Comparison of ENCODE assay signal across 8 mouse cellular contexts in the genomic region with DNA sequence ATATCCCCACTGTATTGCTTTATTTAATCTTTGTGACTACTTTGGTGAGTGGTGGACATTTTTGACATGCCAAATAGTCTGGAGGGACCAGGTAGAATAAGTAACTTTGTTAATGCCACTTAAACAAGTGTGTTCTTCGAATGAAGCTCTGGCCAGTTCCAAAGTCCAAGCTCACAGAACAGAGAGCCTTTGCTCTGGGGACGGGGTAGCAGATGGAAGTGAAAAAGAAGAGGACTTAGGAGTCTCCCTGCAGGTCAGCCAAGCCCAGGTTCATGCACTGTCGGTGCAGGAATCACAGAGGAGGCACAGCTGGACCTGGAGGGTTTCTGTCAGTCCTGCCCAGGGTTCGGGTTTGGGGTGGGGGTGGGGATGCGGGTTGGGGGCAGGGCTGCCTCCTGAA. TPM values are rescaled to one million over a fixed set of nuclear protein-coding genes. Genes with fewer than 3 reads are reported as not detected.
"Had no signal": no experiment of that assay in that cellular context is flagged by ENCODE, and none has a peak within 500 bp of the region (broad histone marks: within the 10 kb centered on the region; RNA-seq: fewer than 3 reads in every experiment).

No protein-coding gene starts in this region.

- H3K4me2 ChIP-seq: limb, embryonic 12.5 days had no signal

- H3K27ac ChIP-seq: layer of hippocampus, adult 2 months; limb, embryonic 12.5 days; liver, embryonic 14.5 days; stomach, postnatal 0 days had no signal

- H3K9me3 ChIP-seq: limb, embryonic 12.5 days had no signal

- DNase-seq: liver; lung, adult 18-20 months; midbrain, embryonic 14.5 days; thymus, postnatal 4 days had no signal

- H3K4me3 ChIP-seq: layer of hippocampus, adult 2 months; limb, embryonic 12.5 days had no signal

- H3K36me3 ChIP-seq: limb, embryonic 12.5 days had no signal

- H3K9ac ChIP-seq: limb, embryonic 12.5 days; liver, embryonic 14.5 days had no signal

RNA-seq across cellular contexts. Expression of a gene that starts 1.1 kb away (rescaled TPM):
- polyA plus RNA-seq: liver, embryonic 14.5 days had no signal
